Mouse (Mus musculus) liver, embryonic 11.5 days (tissue): ENCODE results near the gene Lsm7. TPM values are rescaled to one million over a fixed set of nuclear protein-coding genes. Genes with fewer than 3 reads are reported as not detected.

Experiments used
- ATAC-seq: fragments of 200-750 bp; cut with Nextera tagmentation; replicated peaks from 2 replicates; pipeline ENCODE4 v1.8.0; 2017; ENCODE audit warnings: moderate number of reproducible peaks, mild to moderate bottlenecking, moderate TSS enrichment, moderate library complexity; ENCODE audit not compliant: low FRiP score
- DNase-seq: peaks from one replicate; pipeline ENCODE4 v3.0.0-alpha.2; 2017; ENCODE audit warnings: low spot score
- H3K27ac ChIP-seq: fragments of 300-500 bp; sonication (generic); 2 replicates; pipeline ENCODE4 v1.5.1; 2014; ENCODE audit warnings: mild to moderate bottlenecking, low read depth, low read length, control low read depth
- H3K27me3 ChIP-seq: fragments of 300-500 bp; sonication (generic); replicated peaks from 2 replicates; pipeline ENCODE4 v1.6.1; 2014; ENCODE audit warnings: low read length, mixed read lengths; ENCODE audit not compliant: control insufficient read depth, insufficient read depth
- H3K36me3 ChIP-seq: fragments of 300-500 bp; sonication (generic); 2 replicates; pipeline ENCODE4 v1.6.1; 2014; ENCODE audit warnings: mild to moderate bottlenecking, low read length, moderate library complexity, mixed read lengths; ENCODE audit not compliant: control insufficient read depth, insufficient read depth
- H3K4me1 ChIP-seq: fragments of 300-500 bp; sonication (generic); replicated peaks from 2 replicates; pipeline ENCODE4 v1.6.1; 2014; ENCODE audit warnings: low read length, mixed read lengths; ENCODE audit not compliant: control insufficient read depth, insufficient read depth
- H3K4me2 ChIP-seq: fragments of 300-500 bp; sonication (generic); 2 replicates; pipeline ENCODE4 v1.6.1; 2014; ENCODE audit warnings: mild to moderate bottlenecking, control low read depth, moderate library complexity
- H3K4me3 ChIP-seq: fragments of 300-500 bp; sonication (generic); 2 replicates; pipeline ENCODE4 v1.5.1; 2014; ENCODE audit warnings: low read depth, low read length, control low read depth
- H3K9ac ChIP-seq: fragments of 300-500 bp; sonication (generic); 2 replicates; pipeline ENCODE4 v1.6.1; 2014; ENCODE audit warnings: low read depth, low read length, control low read depth
- H3K9me3 ChIP-seq: fragments of 300-500 bp; sonication (generic); 2 replicates; pipeline ENCODE4 v1.6.1; 2016; ENCODE audit warnings: low read length, inconsistent platforms, mixed read lengths; ENCODE audit not compliant: control insufficient read depth
- WGBS: fragments of 180-500 bp; shearing (Covaris S2); extraction: QIAGEN DNeasy Blood & Tissue Kit; methylation state at CpG from one replicate; pipeline ENCODE4 v1.1.7; 2014; 5-methylcytosine and 5-hydroxymethylcytosine counted together
- polyA plus RNA-seq: library from polyadenylated mRNA; unstranded; fragments of >200 nt; fragmentation: Nextera tagmentation; extraction: Ambion mirVana; gene quantifications from 2 replicates; pipeline ENCODE4 v1.2.1, GENCODE M21; 2014

The Lsm7 gene
- polyA plus RNA-seq, 1 experiment from 2014 or later: 453 TPM

GRCm38 (mm10) chr10:80826151-80827062 is 28.6 kb downstream of the Lsm7 start, which contains the start of gene Oaz1:
Oaz1 (plus strand) TSS chr10:80826656.
- H3K27ac ChIP-seq: peak within 1 kb of the TSS; percentile 87
- peak; percentile 95 for DNase-seq
- no peaks in the 10 kb centered on the region for H3K9me3 ChIP-seq
- ATAC-seq: peak; percentile 93
- peaks cover 12% of the 10 kb centered on the region for H3K36me3 ChIP-seq
- H3K4me3 ChIP-seq: peak within 1 kb of the TSS; percentile 69
- H3K27me3 ChIP-seq: no peaks in the 10 kb centered on the region
- H3K4me2 ChIP-seq: peak within 1 kb of the TSS; percentile 100
- peak within 1 kb of the TSS; percentile 85 for H3K9ac ChIP-seq
- peaks cover 46% of the 10 kb centered on the region for H3K4me1 ChIP-seq
- WGBS: under 1% methylated on average over 76 of the region's 82 CpGs

- ATAC-seq: no peak
- H3K4me3 ChIP-seq: no peak overlapping the region
- WGBS: 56% methylated on average over 2 of the region's 2 CpGs
- H3K27ac ChIP-seq: no peak overlapping the region
- H3K9me3 ChIP-seq: no peaks in the 10 kb centered on the region
- H3K4me1 ChIP-seq: peaks cover 32% of the 10 kb centered on the region
- H3K4me2 ChIP-seq: peak overlapping the region; percentile 2; the same call in 1 of the 2 replicates
- no peaks in the 10 kb centered on the region for H3K27me3 ChIP-seq
- H3K36me3 ChIP-seq: peaks cover 11% of the 10 kb centered on the region
- no peak overlapping the region for H3K9ac ChIP-seq
- no peak for DNase-seq
Measured at GRCm38 (mm10) chr10:80824827-80825226, 30.2 kb downstream of the Lsm7 start.

- Histone ChIP-seq H3K9me3 (no peaks in the 10 kb centered on the region), H3K9ac (no peak overlapping the region), H3K4me1 (peaks cover 32% of the 10 kb centered on the region), H3K4me2 (peak overlapping the region; percentile 17), H3K27ac (peak overlapping the region; percentile 49; the same call in 1 of the 2 replicates), H3K4me3 (no peak overlapping the region), H3K36me3 (peaks cover 3% of the 10 kb centered on the region; the same call in 1 of the 2 replicates), H3K27me3 (no peaks in the 10 kb centered on the region)
- 60% methylated on average over 8 of the region's 8 CpGs for WGBS
- no peak for ATAC-seq
- DNase-seq: no peak
Measured at GRCm38 (mm10) chr10:80823847-80824643, 31.0 kb downstream of the Lsm7 start.

GRCm38 (mm10) chr10:80823316-80823715 is 31.7 kb downstream of the Lsm7 start:
- no peak for ATAC-seq
- Histone ChIP-seq H3K9ac (no peak overlapping the region), H3K36me3 (peaks cover under 1% of the 10 kb centered on the region; the same call in 1 of the 2 replicates), H3K4me3 (no peak overlapping the region), H3K9me3 (no peaks in the 10 kb centered on the region), H3K27ac (no peak overlapping the region), H3K4me1 (peaks cover 29% of the 10 kb centered on the region), H3K27me3 (no peaks in the 10 kb centered on the region), H3K4me2 (no peak overlapping the region)
- no peak for DNase-seq
- 89% methylated on average over 1 of the region's 1 CpGs for WGBS

GRCm38 (mm10) chr10:80822528-80822927 is 32.5 kb downstream of the Lsm7 start:
- H3K27ac ChIP-seq: no peak overlapping the region
- no peak overlapping the region for H3K4me3 ChIP-seq
- ATAC-seq: no peak
- no peaks in the 10 kb centered on the region for H3K9me3 ChIP-seq
- 85% methylated on average over 5 of the region's 5 CpGs for WGBS
- no peak overlapping the region for H3K4me2 ChIP-seq
- peaks cover 22% of the 10 kb centered on the region for H3K4me1 ChIP-seq
- no peak for DNase-seq
- no peak overlapping the region for H3K9ac ChIP-seq
- no peaks in the 10 kb centered on the region; the same call in 1 of the 2 replicates for H3K36me3 ChIP-seq
- H3K27me3 ChIP-seq: no peaks in the 10 kb centered on the region

GRCm38 (mm10) chr10:80821991-80822390 is 33.0 kb downstream of the Lsm7 start:
- Histone ChIP-seq H3K36me3 (no peaks in the 10 kb centered on the region), H3K9ac (no peak overlapping the region), H3K4me3 (no peak overlapping the region), H3K4me1 (peaks cover 20% of the 10 kb centered on the region), H3K4me2 (no peak overlapping the region), H3K9me3 (no peaks in the 10 kb centered on the region), H3K27me3 (no peaks in the 10 kb centered on the region), H3K27ac (no peak overlapping the region)
- ATAC-seq (no peak), DNase-seq (no peak)
- WGBS: 42% methylated on average over 2 of the region's 2 CpGs

GRCm38 (mm10) chr10:80819406-80819805 is 35.6 kb downstream of the Lsm7 start:
- DNase-seq (no peak), ATAC-seq (peak; percentile 2; the same call in 1 of the 2 replicates)
- no peaks in the 10 kb centered on the region for H3K27me3 ChIP-seq
- peaks cover 17% of the 10 kb centered on the region for H3K4me1 ChIP-seq
- no peaks in the 10 kb centered on the region for H3K36me3 ChIP-seq
- H3K4me2 ChIP-seq: peak overlapping the region; percentile 12; the same call in 1 of the 2 replicates
- peak overlapping the region; percentile 88 for H3K27ac ChIP-seq
- H3K9ac ChIP-seq: peak overlapping the region; percentile 3; the same call in 1 of the 2 replicates
- no peak overlapping the region for H3K4me3 ChIP-seq
- no peaks in the 10 kb centered on the region for H3K9me3 ChIP-seq
- 51% methylated on average over 3 of the region's 3 CpGs for WGBS

- DNase-seq: no peak
- no peaks in the 10 kb centered on the region for H3K27me3 ChIP-seq
- WGBS: 42% methylated on average over 6 of the region's 6 CpGs
- no peaks in the 10 kb centered on the region for H3K9me3 ChIP-seq
- H3K9ac ChIP-seq: 0 out of 2 replicates have a peak overlapping the region, but pooled peaks have one; percentile 3
- H3K4me2 ChIP-seq: peak overlapping the region; percentile 12
- no peak overlapping the region for H3K4me3 ChIP-seq
- peaks cover 11% of the 10 kb centered on the region for H3K4me1 ChIP-seq
- H3K36me3 ChIP-seq: no peaks in the 10 kb centered on the region
- peak overlapping the region; percentile 88 for H3K27ac ChIP-seq
- peak; percentile 96 for ATAC-seq
Measured at GRCm38 (mm10) chr10:80818599-80819281, 36.3 kb downstream of the Lsm7 start.
